8 mouse cellular contexts compared by ENCODE assay signal in genomic region chr4:63493351-63494121, GRCm38 (mm10). TPM values are rescaled to one million over a fixed set of nuclear protein-coding genes. Genes with fewer than 3 reads are reported as not detected.
DNase-seq lines count a peak whose midpoint lies in the region; ATAC-seq lines count a peak whose summit lies in the region.

No protein-coding gene starts in this region.

- H3K4me1 ChIP-seq in neural tube, embryonic 11.5 days (ENCODE audit: control insufficient read depth, insufficient read depth, low read length): peaks cover 14% of the 10 kb centered on the region
- peaks cover 14% of the 10 kb centered on the region; the same call in 1 of the 2 replicates for H3K4me1 ChIP-seq in intestine, embryonic 14.5 days (replicated peaks; ENCODE audit: control insufficient read depth, insufficient read depth, low read length)

- H3K27me3 ChIP-seq in neural tube, embryonic 11.5 days (ENCODE audit: control insufficient read depth, insufficient read depth, low read length): peaks cover 7% of the 10 kb centered on the region
- peaks cover 9% of the 10 kb centered on the region; the same call in 1 of the 2 replicates for H3K27me3 ChIP-seq in intestine, embryonic 14.5 days (replicated peaks; ENCODE audit: control insufficient read depth, insufficient read depth, low read length)

- DNase-seq in cerebellum, postnatal 10 days: peak; percentile 53 to 75
- DNase-seq in cerebellum, adult 11 months: no peak
- no peak for DNase-seq in neural tube, embryonic 11.5 days (ENCODE audit: low spot score)
- DNase-seq in neural tube, embryonic 10.5 days (ENCODE audit: extremely low spot score, low spot score): no peak
- DNase-seq in intestine, embryonic 14.5 days (ENCODE audit: low spot score): no peak
- peak; percentile 35 for DNase-seq in retina, embryonic 14.5 days (ENCODE audit: low spot score)
- no peak for DNase-seq in gastrocnemius, postnatal 4 days (ENCODE audit: low spot score in 2 of 2)

- H3K9ac ChIP-seq in neural tube, embryonic 11.5 days (ENCODE audit: low read length): no peak overlapping the region
- no peak overlapping the region for H3K9ac ChIP-seq in intestine, embryonic 14.5 days (ENCODE audit: low read length)

- WGBS in neural tube, embryonic 11.5 days: 51% methylated on average over 9 of the region's 9 CpGs
- 58% methylated on average over 9 of the region's 9 CpGs for WGBS in intestine, embryonic 14.5 days

- no peaks in the 10 kb centered on the region for H3K9me3 ChIP-seq in neural tube, embryonic 11.5 days (ENCODE audit: control insufficient read depth, low read length)
- H3K9me3 ChIP-seq in intestine, embryonic 14.5 days (ENCODE audit: control insufficient read depth, low read length): no peaks in the 10 kb centered on the region

- no peaks in the 10 kb centered on the region for H3K36me3 ChIP-seq in neural tube, embryonic 11.5 days (ENCODE audit: control insufficient read depth, insufficient read depth, low read length)
- no peaks in the 10 kb centered on the region for H3K36me3 ChIP-seq in intestine, embryonic 14.5 days (ENCODE audit: control insufficient read depth, insufficient read depth, low read length)

- ATAC-seq in neural tube, embryonic 11.5 days (ENCODE audit: insufficient read depth, low FRiP score, low TSS enrichment): no peak
- no peak for ATAC-seq in intestine, embryonic 14.5 days (replicated peaks; ENCODE audit: low FRiP score, low TSS enrichment, low read depth)
- ATAC-seq in monocyte, adult 5-6 weeks (replicated peaks; ENCODE audit: insufficient number of reproducible peaks, low FRiP score, low TSS enrichment, poor library complexity, severe bottlenecking): no peak

- H3K4me2 ChIP-seq in neural tube, embryonic 11.5 days (ENCODE audit: low read depth): peak overlapping the region; percentile 92
- H3K4me2 ChIP-seq in intestine, embryonic 14.5 days (ENCODE audit: low read length): peak overlapping the region; percentile 74

- H3K4me3 ChIP-seq in neural tube, embryonic 11.5 days (ENCODE audit: low read depth, low read length): peak overlapping the region; percentile 72
- H3K4me3 ChIP-seq in intestine, embryonic 14.5 days (ENCODE audit: low read depth, low read length): no peak overlapping the region

- no peak overlapping the region for H3K27ac ChIP-seq in neural tube, embryonic 11.5 days (ENCODE audit: low read depth, low read length)
- H3K27ac ChIP-seq in intestine, embryonic 14.5 days (ENCODE audit: low read depth): no peak overlapping the region

RNA-seq across cellular contexts. Expression of gene Whrn, which starts 2.3 kb away (rescaled TPM):
- polyA plus RNA-seq in neural tube, embryonic 11.5 days (2014; fragmentation: Nextera tagmentation; extraction: Ambion mirVana): 8.0 and 10.5 TPM in 2 replicates
- 3.1 and 4.0 TPM in 2 replicates for polyA plus RNA-seq in intestine, embryonic 14.5 days (2014; fragmentation: Nextera tagmentation; extraction: Ambion mirVana)
- 0.78 to 3.2 TPM (median 0.85 TPM) in 3 replicates for total RNA-seq in monocyte, adult 5-6 weeks (2017)
- 1 to 10 TPM; 4.3 to 5.3 TPM for total RNA-seq in gastrocnemius, postnatal 4 days (2021)

RNA-seq across cellular contexts. Expression of gene Atp6v1g1, which starts 51.0 kb away (rescaled TPM):
- 388 and 403 TPM in 2 replicates for polyA plus RNA-seq in neural tube, embryonic 11.5 days (2014; fragmentation: Nextera tagmentation; extraction: Ambion mirVana)
- polyA plus RNA-seq in intestine, embryonic 14.5 days (2014; fragmentation: Nextera tagmentation; extraction: Ambion mirVana): 264 and 277 TPM in 2 replicates
- total RNA-seq in monocyte, adult 5-6 weeks (2017): 72.4 to 128 TPM (median 93.3 TPM) in 3 replicates
- total RNA-seq in gastrocnemius, postnatal 4 days (2021): 100 to 1,000 TPM; 224 to 226 TPM

Comparison
In these comparisons a context has a peak if more than half of its experiments do, and no peak if none do; other contexts are left out.
1. DNase-seq: peak in cerebellum, postnatal 10 days (2 of 2) and retina, embryonic 14.5 days (single experiment); none in cerebellum, adult 11 months (single experiment), neural tube, embryonic 11.5 days (single experiment), neural tube, embryonic 10.5 days (single experiment), intestine, embryonic 14.5 days (single experiment) and gastrocnemius, postnatal 4 days (0 of 2).